20 mouse cellular contexts compared by ENCODE assay signal in genomic region chr4:37242454-37242853, GRCm38 (mm10).
DNase-seq lines count a peak whose midpoint lies in the region; ATAC-seq lines count a peak whose summit lies in the region.
"Had no signal": no experiment of that assay in that cellular context is flagged by ENCODE, and none has a peak within 500 bp of the region (broad histone marks: within the 10 kb centered on the region; RNA-seq: fewer than 3 reads in every experiment).

No protein-coding gene starts in this region.

- H3K4me2 ChIP-seq in heart, embryonic 14.5 days (ENCODE audit: low read length): no peak overlapping the region
- no peak overlapping the region for H3K4me2 ChIP-seq in heart, embryonic 16.5 days (ENCODE audit: low read depth, low read length)
- H3K4me2 ChIP-seq: embryonic facial prominence, embryonic 13.5 days; embryonic facial prominence, embryonic 15.5 days; forebrain, embryonic 12.5 days had no signal

- intact Hi-C loops in heart, postnatal 25 days (cut with DNase I): no loop called here
- intact Hi-C loops in heart, postnatal 10 days (cut with DNase I): no loop called here

- H3K27me3 ChIP-seq in heart, embryonic 14.5 days (ENCODE audit: control insufficient read depth, insufficient read depth, low read length): no peaks in the 10 kb centered on the region
- H3K27me3 ChIP-seq in heart, embryonic 16.5 days (ENCODE audit: control insufficient read depth, insufficient read depth, low read length): no peaks in the 10 kb centered on the region
- H3K27me3 ChIP-seq: embryonic facial prominence, embryonic 13.5 days; embryonic facial prominence, embryonic 15.5 days; forebrain, embryonic 12.5 days had no signal

- H3K36me3 ChIP-seq in heart, embryonic 14.5 days (ENCODE audit: control insufficient read depth, insufficient read depth, low read length): no peaks in the 10 kb centered on the region
- no peaks in the 10 kb centered on the region for H3K36me3 ChIP-seq in heart, embryonic 16.5 days (ENCODE audit: control insufficient read depth, insufficient read depth)
- H3K36me3 ChIP-seq: embryonic facial prominence, embryonic 13.5 days; embryonic facial prominence, embryonic 15.5 days; forebrain, embryonic 10.5 days; forebrain, embryonic 12.5 days had no signal

- WGBS in heart, embryonic 14.5 days: 63% methylated on average over 1 of the region's 1 CpGs
- WGBS in heart, embryonic 16.5 days: 67% methylated on average over 1 of the region's 1 CpGs

- no peak overlapping the region for H3K9ac ChIP-seq in heart, embryonic 14.5 days (ENCODE audit: low read length)
- H3K9ac ChIP-seq in heart, embryonic 16.5 days (ENCODE audit: low read length): no peak overlapping the region
- H3K9ac ChIP-seq: embryonic facial prominence, embryonic 13.5 days; embryonic facial prominence, embryonic 15.5 days; forebrain, embryonic 12.5 days had no signal

- 0 out of 2 replicates have a peak, but pooled peaks have one; percentile 66 for ATAC-seq in heart, embryonic 14.5 days (ENCODE audit: insufficient number of reproducible peaks, insufficient read depth, low FRiP score, low read depth)
- ATAC-seq in heart, embryonic 16.5 days (replicated peaks; ENCODE audit: extremely low read depth, insufficient read depth, low FRiP score): peak; percentile 67
- ATAC-seq: forebrain, embryonic 14.5 days; forebrain, embryonic 16.5 days had no signal

- H3K27ac ChIP-seq in heart, embryonic 14.5 days (replicated peaks in 1 of 2; ENCODE audit: control insufficient read depth in 1 of 2, insufficient read depth in 1 of 2, low read depth in 2 of 2, low read length in 2 of 2): no peak overlapping the region
- H3K27ac ChIP-seq in heart, embryonic 16.5 days (ENCODE audit: low read length): no peak overlapping the region
- H3K27ac ChIP-seq: embryonic facial prominence, embryonic 13.5 days; embryonic facial prominence, embryonic 15.5 days; forebrain, embryonic 10.5 days; forebrain, embryonic 12.5 days had no signal

- no peaks in the 10 kb centered on the region for H3K9me3 ChIP-seq in heart, embryonic 14.5 days (ENCODE audit: control insufficient read depth, low read length)
- no peaks in the 10 kb centered on the region for H3K9me3 ChIP-seq in heart, embryonic 16.5 days (replicated peaks; ENCODE audit: control insufficient read depth, low read length)
- H3K9me3 ChIP-seq: embryonic facial prominence, embryonic 13.5 days; embryonic facial prominence, embryonic 15.5 days; forebrain, embryonic 10.5 days; forebrain, embryonic 12.5 days had no signal

- H3K4me3 ChIP-seq in heart, embryonic 14.5 days (ENCODE audit: control insufficient read depth in 1 of 2, insufficient read depth in 1 of 2, low read depth in 1 of 2, low read length in 2 of 2): no peak overlapping the region
- no peak overlapping the region for H3K4me3 ChIP-seq in heart, embryonic 16.5 days (ENCODE audit: low read length)
- H3K4me3 ChIP-seq: embryonic facial prominence, embryonic 13.5 days; embryonic facial prominence, embryonic 15.5 days; erythroblast, embryonic 14.5 days; forebrain, embryonic 10.5 days; forebrain, embryonic 12.5 days had no signal

- no peak for DNase-seq in heart, postnatal 25 days (ENCODE audit: low spot score)
- no peak for DNase-seq in heart, postnatal 10 days
- DNase-seq: adrenal gland, adult 2 months; adrenal gland, postnatal 10 days; adrenal gland, postnatal 25 days; cerebellum, adult 11 months; cerebellum, adult 18-20 months; cerebellum, adult 8-10 months; cerebellum, adult 9-11 months; cerebellum, postnatal 36 days; embryo, embryonic 11 days had no signal

- H3K4me1 ChIP-seq in heart, embryonic 14.5 days (ENCODE audit: control insufficient read depth in 2 of 2, insufficient read depth in 2 of 2, low read length in 2 of 2): no peaks in the 10 kb centered on the region
- H3K4me1 ChIP-seq in heart, embryonic 16.5 days (ENCODE audit: control insufficient read depth, insufficient read depth, low read length): no peaks in the 10 kb centered on the region
- H3K4me1 ChIP-seq: embryonic facial prominence, embryonic 13.5 days; embryonic facial prominence, embryonic 15.5 days; forebrain, embryonic 10.5 days; forebrain, embryonic 12.5 days had no signal
